Mouse (Mus musculus) intestine, postnatal 0 days (tissue): Measurements from ENCODE around the gene Cfap54. TPM values are rescaled to one million over a fixed set of nuclear protein-coding genes. Genes with fewer than 3 reads are reported as not detected.

Experiments
- ATAC-seq: fragments of 200-750 bp; cut with Nextera tagmentation; 2 replicates; pipeline ENCODE4 v1.8.0; 2017; ENCODE audit warnings: mild to moderate bottlenecking, moderate TSS enrichment, moderate library complexity
- H3K27ac ChIP-seq: fragments of 300-500 bp; sonication (generic); 2 replicates; pipeline ENCODE4 v1.5.1; 2014; ENCODE audit warnings: mild to moderate bottlenecking, low read depth, low read length, moderate library complexity
- H3K27me3 ChIP-seq: fragments of 300-500 bp; sonication (generic); replicated peaks from 2 replicates; pipeline ENCODE4 v1.6.1; 2014; ENCODE audit warnings: low read length, mixed read lengths; ENCODE audit not compliant: control insufficient read depth, insufficient read depth
- H3K36me3 ChIP-seq: fragments of 300-500 bp; sonication (generic); 2 replicates; pipeline ENCODE4 v1.6.1; 2014; ENCODE audit warnings: mild to moderate bottlenecking, moderate library complexity; ENCODE audit not compliant: control insufficient read depth, insufficient read depth
- H3K4me1 ChIP-seq: fragments of 300-500 bp; sonication (generic); replicated peaks from 2 replicates; pipeline ENCODE4 v1.6.1; 2014; ENCODE audit warnings: antibody characterized with exemption, low read length, mixed read lengths; ENCODE audit not compliant: control insufficient read depth, insufficient read depth
- H3K4me2 ChIP-seq: fragments of 300-500 bp; sonication (generic); replicated peaks from 2 replicates; pipeline ENCODE4 v1.6.1; 2014; ENCODE audit warnings: low read depth, mild to moderate bottlenecking, moderate library complexity
- H3K4me3 ChIP-seq: fragments of 300-500 bp; sonication (generic); 2 replicates; pipeline ENCODE4 v1.5.1; 2014; ENCODE audit warnings: low read depth, low read length
- H3K9ac ChIP-seq: fragments of 300-500 bp; sonication (generic); 2 replicates; pipeline ENCODE4 v1.6.1; 2014; ENCODE audit warnings: mild to moderate bottlenecking, low read depth, low read length
- H3K9me3 ChIP-seq: fragments of 300-500 bp; sonication (generic); 2 replicates; pipeline ENCODE4 v1.6.1; 2016; ENCODE audit warnings: mixed run types; ENCODE audit not compliant: control insufficient read depth
- CTCF ChIP-seq: sonication (generic); IDR thresholded peaks from 2 replicates; pipeline ENCODE4 v1.5.1; 2016; ENCODE audit warnings: low read depth, mild to moderate bottlenecking, control low read depth, antibody characterized with exemption, moderate library complexity
- WGBS: fragments of 180-500 bp; shearing (Covaris S2); extraction: QIAGEN DNeasy Blood & Tissue Kit; methylation state at CpG from one replicate; pipeline ENCODE4 v1.1.7; 2014; 5-methylcytosine and 5-hydroxymethylcytosine counted together
- polyA plus RNA-seq: library from polyadenylated mRNA; unstranded; fragments of >200 nt; fragmentation: Nextera tagmentation; extraction: Ambion mirVana; gene quantifications from 2 replicates; pipeline ENCODE4 v1.2.1, GENCODE M21; 2015

The Cfap54 gene
- polyA plus RNA-seq, 1 experiment from 2014 or later = not detected

GRCm38 (mm10) chr10:92950044-92950443 lies 131.4 kb downstream of the Cfap54 start:
- Histone ChIP-seq H3K4me2 (no peak overlapping the region), H3K27ac (no peak overlapping the region), H3K4me3 (no peak overlapping the region), H3K4me1 (no peaks in the 10 kb centered on the region), H3K9me3 (no peaks in the 10 kb centered on the region), H3K36me3 (no peaks in the 10 kb centered on the region), H3K27me3 (no peaks in the 10 kb centered on the region), H3K9ac (no peak overlapping the region)
- ATAC-seq = no peak
- TF ChIP-seq CTCF = no peak
- WGBS = 79% methylated on average over 1 of the region's 1 CpGs

DNA sequence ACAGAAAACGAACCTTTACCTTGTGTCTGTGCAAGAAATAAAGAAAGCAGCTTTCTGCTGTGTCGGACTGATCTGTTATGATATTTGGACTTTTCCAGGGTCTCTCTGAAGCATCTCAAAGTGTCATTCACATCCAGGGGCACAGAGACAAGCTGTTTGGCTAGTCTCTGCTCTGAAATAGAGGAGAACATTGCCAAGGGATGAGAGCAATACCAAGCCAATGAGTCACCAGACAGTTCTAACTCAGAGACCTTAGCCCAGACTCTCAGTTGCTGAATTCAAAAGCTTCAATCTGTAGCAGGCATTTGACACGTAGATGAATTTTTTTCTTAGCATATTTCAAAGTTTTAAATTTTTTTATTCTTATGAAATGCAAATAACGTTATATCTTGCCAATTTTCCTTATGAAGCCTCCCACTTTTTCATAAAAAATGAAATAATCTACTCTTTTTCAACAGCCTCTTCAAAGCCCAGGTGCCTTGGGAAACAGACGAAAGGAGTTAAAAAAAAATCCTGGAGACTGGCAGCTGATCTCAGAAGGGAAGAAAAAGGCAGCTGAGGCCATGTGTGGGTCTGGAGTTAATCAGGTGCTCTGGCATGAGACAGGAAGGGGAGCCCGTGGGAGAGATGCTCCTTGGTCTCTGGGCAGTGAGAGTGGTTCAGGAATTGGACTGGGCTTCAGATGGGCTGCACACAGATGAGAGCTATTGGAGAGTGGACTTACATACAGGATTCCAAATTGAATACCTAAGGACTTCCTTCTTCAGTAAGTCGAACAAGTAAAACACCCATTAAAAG lies 138.4 kb downstream of the Cfap54 start:
- Histone ChIP-seq H3K27ac (no peak overlapping the region), H3K4me2 (no peak overlapping the region), H3K4me1 (no peaks in the 10 kb centered on the region), H3K36me3 (no peaks in the 10 kb centered on the region), H3K9ac (no peak overlapping the region), H3K4me3 (no peak overlapping the region), H3K27me3 (no peaks in the 10 kb centered on the region), H3K9me3 (no peaks in the 10 kb centered on the region)
- WGBS = 74% methylated on average over 7 of the region's 7 CpGs
- ATAC-seq = no peak
- TF ChIP-seq CTCF = no peak

DNA sequence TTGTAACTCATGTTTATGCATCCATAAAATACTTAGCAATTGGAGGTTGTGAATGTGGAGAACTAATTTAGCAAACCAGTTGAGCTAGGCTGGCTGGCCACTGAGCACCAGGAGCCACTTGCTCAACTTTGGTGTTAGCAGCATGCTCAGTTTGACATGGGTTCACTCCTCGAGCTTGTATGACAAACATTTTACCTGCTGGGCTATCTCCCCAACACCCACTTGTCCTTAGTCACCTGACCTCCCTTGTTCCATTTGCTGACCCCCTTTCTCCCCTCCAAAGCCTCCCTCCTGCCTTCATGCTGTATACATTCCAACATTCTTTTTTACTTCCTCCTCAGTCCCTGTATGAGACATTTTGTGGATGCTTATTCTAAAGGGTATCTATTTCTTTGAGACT lies 139.8 kb downstream of the Cfap54 start:
- 41% methylated on average over 1 of the region's 1 CpGs for WGBS
- no peak for ATAC-seq
- H3K9ac ChIP-seq = no peak overlapping the region

DNA sequence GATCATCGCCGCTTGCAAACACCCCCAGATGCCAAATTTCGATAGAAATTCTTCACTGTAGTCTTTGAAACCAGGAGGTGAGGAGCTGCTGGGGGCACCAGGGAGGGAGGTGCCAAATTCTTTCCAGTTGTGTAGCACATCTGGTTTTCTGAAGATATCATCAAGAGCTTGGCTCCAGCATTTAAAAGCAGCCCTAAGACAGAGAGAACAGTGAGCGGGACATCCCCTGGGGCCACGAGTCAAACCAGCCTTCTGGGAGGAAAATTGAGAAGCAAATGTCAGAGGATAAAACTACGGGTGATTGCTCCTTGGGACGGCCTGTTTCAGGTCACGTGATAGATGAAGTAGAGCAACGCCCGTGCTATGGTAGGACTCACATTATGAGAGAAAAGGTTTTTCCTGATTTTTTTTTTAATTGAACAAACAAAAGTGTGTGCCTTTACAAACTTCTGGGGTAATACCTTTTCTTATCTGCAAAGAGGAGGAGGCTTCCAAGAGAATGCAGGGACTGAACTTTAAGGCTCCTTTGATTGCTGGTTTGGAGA lies 143.6 kb downstream of the Cfap54 start:
- TF ChIP-seq CTCF = no peak
- H3K9ac ChIP-seq = no peak overlapping the region
- H3K27ac ChIP-seq = no peak overlapping the region
- no peak overlapping the region for H3K4me2 ChIP-seq
- no peak overlapping the region for H3K4me3 ChIP-seq
- no peaks in the 10 kb centered on the region for H3K27me3 ChIP-seq
- no peaks in the 10 kb centered on the region for H3K9me3 ChIP-seq
- H3K36me3 ChIP-seq = no peaks in the 10 kb centered on the region
- H3K4me1 ChIP-seq = no peaks in the 10 kb centered on the region
- 72% methylated on average over 10 of the region's 10 CpGs for WGBS
- no peak for ATAC-seq

More for the DNA sequence above, 139.8 kb downstream of the Cfap54 start:
- no peak for TF ChIP-seq CTCF
- Histone ChIP-seq H3K27ac (no peak overlapping the region), H3K36me3 (no peaks in the 10 kb centered on the region), H3K27me3 (no peaks in the 10 kb centered on the region), H3K9me3 (no peaks in the 10 kb centered on the region), H3K4me2 (no peak overlapping the region), H3K4me1 (no peaks in the 10 kb centered on the region), H3K4me3 (no peak overlapping the region)

GRCm38 (mm10) chr10:92937091-92937490 lies 144.3 kb downstream of the Cfap54 start:
- 84% methylated on average over 7 of the region's 7 CpGs for WGBS
- Histone ChIP-seq H3K36me3 (no peaks in the 10 kb centered on the region), H3K9ac (no peak overlapping the region), H3K4me1 (no peaks in the 10 kb centered on the region), H3K27ac (no peak overlapping the region), H3K27me3 (no peaks in the 10 kb centered on the region), H3K4me2 (no peak overlapping the region), H3K9me3 (no peaks in the 10 kb centered on the region), H3K4me3 (no peak overlapping the region)
- TF ChIP-seq CTCF = no peak
- no peak for ATAC-seq

GRCm38 (mm10) chr10:92934506-92934905 lies 146.9 kb downstream of the Cfap54 start:
- Histone ChIP-seq H3K4me1 (no peaks in the 10 kb centered on the region), H3K4me2 (no peak overlapping the region), H3K27me3 (no peaks in the 10 kb centered on the region), H3K4me3 (no peak overlapping the region), H3K27ac (no peak overlapping the region), H3K9me3 (no peaks in the 10 kb centered on the region), H3K9ac (no peak overlapping the region), H3K36me3 (no peaks in the 10 kb centered on the region)
- ATAC-seq = no peak
- 15% methylated on average over 5 of the region's 5 CpGs for WGBS
- no peak for TF ChIP-seq CTCF
